Mouse (Mus musculus): ENCODE measurements around the gene Inpp5d.

DNA sequence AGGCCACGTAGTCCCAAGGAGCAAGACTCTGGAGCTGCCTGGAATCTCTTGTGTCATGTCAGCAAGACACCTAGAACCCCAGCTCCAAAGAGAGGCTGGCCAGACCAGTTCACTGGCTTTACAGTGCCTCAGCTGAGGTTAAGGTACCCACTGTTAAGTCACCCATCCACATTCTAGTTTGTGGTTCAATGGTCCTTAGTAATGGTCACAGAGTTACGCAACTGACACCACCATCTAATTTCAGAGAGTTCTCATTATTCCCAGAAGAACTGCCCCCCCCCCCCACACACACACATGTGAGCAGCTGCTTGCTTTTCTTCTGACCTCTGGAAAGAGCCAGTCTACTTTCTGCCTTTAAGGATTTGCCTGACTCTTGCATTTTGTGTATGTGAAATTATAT is 4.7 kb downstream of the Inpp5d start:
- no peak for TF ChIP-seq CTCF (IDR thresholded peaks at IDR 0.05; ENCODE audit: low read depth)
- TF ChIP-seq EP300 (IDR thresholded peaks at IDR 0.05; ENCODE audit: low read depth) = no peak
